Mouse (Mus musculus): ENCODE data around the gene Naaladl1.
A peak's percentile ranks its signal among the peaks of the same experiment; 100 is the strongest.
"Not testable (repeated sequence)": the region's sequence is repeated elsewhere in the genome, so short reads cannot be mapped to it uniquely, and the experiment has no call there.

Gene Naaladl1

DNA sequence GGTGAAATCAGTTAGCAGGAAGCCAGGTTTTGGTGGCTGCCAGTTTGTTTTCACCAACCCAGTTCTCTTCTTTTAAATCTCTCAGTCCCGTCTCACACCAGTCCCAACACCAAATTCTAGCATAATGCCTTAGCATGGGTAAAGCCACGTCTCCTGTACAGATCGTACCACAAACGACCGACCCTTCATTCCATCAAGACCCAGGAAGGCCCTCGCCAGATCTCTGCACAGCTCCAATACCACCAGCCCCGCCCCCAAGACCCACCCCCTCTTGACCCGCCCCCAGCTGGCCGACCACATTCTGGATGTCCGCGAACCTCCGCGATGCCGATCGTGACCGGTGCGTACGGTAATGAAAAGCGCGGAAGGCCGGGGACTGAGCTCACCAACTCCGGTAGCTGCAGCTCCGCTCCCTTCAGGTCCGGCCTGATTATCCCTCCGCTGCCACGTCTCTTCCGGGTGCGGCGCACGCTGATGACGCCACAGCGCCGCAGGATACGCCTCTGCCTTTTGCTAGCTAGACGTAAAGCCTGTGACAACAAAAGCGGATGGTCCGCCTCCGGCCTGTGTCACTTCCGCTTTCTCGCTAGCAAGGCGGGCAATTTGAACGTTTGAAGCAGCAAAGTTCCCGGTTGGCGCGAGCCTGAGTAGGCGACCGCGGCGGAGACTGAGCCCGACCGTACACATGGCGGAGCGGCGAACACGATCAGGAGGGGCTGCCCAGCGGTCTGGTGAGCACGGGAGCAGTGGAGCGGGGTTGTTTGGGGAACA lies 20.9 kb upstream of the Naaladl1 start, which contains the start of the genes Zfpl1 and Cdca5:
Zfpl1 (minus strand) TSS at position 479 of the 771 bp plus-strand sequence.
Cdca5 (plus strand) TSS at position 506 of the 771 bp plus-strand sequence.
- peak; percentile 98 for DNase-seq

DNA sequence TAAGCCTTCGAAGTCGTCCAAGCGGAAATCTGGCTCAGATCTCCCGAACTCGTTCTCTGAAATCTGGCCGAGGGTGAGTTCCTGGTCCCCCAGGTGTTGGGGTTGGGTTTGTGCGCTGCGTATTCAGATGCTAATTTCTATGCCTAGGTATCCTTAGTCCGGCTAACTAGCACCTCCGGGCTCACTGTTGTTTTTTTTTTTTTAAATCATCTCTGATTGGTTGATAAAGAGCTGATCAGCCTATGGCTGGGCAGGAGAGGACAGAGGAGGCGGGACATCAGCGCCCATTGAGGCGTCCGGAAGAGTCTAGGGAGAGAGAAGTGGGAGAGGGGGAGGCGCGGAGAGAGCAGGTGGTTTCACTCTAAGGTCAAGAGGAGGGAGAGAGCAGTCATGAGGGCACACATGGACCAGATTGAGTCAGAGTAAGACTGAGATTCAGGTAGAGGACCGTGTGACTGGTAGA lies 20.1 kb upstream of the Naaladl1 start:
- DNase-seq = peak; percentile 62

DNA sequence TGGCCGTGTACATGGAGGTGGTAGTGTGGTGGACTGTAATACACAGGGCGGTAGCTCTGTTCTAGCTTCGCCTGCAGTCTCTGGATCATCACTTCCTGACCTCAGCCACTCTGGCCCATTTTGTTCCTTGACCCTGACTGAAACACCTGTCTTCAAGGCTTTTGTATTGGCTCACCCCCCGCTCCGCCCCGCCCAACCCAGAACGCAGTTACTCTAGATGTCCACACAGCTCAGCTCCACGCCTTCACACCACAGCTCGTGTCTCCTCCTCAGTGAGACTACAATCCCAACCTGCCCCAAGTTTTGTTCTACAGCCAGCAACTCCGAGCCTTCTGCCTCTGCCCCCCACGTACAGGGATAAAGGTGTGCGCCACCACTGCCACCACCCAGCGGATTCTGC lies 16.7 kb upstream of the Naaladl1 start:
- no peak for DNase-seq

DNA sequence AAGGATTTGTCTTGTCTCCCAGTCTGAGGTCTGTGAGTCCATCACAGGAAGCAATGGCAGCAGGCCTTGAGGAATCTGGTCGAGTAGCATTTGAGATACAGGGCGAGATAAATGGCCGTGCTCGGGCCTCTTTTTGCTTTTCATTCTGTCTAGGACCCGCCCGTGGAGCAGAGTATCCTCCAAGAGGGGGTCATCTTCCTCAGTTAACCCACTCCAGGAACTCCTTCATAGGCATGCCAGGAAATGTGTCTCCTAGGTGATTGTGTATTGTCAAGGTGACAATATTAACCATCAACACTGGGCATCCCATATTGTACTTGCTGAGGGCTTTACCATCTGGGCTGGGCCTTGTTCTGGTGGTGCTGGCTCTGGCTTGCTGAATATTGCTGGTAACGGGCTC lies 11.5 kb upstream of the Naaladl1 start, which contains the start of gene AC131692.1:
AC131692.1 (plus strand) TSS at position 301 of the 400 bp plus-strand sequence.
- no peak for DNase-seq

DNA sequence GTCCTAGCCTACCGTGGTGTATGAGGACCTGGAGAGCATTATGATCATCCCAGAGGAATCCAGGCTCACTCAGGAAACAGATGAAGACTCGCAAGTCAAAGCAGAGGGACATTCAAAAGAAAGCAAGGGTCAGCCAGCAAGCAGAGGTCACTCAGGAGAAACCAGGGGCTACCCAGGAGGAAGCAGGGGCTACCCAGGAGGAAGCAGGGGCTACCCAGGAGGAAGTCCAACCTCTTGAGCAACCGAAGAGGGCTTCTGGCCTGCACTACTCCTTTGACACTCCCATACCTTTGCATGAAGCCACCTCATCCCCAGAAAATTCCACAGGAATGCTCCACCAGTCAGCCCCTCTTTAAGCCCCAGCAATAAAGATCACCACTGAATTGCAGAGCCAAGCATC lies 7.7 kb upstream of the Naaladl1 start:
- no peak for DNase-seq

DNA sequence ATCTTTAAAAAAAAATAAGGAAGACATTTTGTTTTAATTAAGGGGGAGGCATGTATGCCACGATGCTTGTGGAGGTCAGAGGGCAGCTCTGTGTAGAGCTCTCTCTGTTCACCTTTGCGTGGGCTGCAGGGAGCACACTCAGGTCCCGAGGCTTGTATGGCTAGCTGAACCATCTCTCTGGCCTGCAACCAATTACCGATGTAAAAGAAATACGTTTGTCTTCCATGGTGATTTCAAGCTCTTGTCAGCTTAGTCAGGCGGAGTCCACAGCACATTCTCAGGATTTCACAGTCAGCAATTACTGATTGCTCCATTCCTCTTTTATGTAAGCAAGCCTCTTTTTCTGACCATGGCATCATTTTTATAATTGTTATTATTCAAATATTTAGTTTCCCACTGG lies 4.4 kb upstream of the Naaladl1 start:
- no peak for DNase-seq

DNA sequence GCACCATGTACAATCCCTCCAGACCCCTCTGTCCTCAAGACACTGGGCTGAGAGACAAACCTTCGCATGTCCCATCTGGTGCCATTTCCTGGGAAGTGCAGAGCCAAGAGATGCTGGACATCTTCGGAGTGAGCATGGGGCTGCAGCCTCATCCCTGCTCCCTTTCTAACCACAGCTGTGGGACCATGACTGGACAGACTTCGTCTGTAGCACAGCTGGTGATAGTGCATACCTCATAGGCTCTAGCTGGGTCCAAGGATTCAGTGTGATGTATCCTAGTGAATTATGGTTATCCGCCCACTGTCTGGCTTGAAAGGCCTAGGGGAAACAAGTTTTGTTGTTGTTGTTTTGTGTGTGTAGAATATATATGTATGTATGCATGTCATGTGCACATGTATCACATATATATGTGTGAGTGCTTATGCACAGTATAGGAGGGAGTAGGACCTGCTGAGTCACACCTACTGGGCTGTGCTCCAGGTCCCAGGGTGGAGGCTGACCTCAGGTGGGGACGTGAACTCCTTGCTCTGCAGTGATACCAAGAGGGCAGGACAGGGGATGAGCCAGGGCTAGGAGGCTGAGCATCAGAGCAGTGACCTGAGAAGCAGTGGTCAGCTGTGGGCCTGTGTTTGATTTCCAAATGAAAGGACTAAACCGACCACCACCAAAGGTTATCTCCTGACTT lies 3.3 kb upstream of the Naaladl1 start:
- DNase-seq = no peak

DNA sequence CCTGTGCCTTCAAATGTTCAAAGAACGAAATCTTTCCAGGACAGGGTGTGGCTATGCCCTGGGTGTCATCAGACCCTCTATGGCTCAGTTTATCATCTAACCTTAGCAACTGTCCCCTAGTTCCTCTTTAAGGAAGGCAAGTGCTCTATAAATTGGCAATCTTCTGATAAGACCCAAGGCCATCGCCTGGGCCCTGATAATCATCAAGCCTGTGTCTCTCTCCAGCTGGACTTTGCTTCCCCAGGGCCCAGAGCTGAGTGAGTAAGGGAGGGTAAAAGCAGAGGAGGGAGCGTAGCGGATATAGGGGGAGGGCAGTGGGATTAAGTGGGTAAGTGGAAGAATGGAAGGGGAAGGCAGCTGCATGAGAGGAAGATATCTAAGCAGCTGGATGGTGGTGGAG lies 1.1 kb upstream of the Naaladl1 start:
- DNase-seq = no peak

DNA sequence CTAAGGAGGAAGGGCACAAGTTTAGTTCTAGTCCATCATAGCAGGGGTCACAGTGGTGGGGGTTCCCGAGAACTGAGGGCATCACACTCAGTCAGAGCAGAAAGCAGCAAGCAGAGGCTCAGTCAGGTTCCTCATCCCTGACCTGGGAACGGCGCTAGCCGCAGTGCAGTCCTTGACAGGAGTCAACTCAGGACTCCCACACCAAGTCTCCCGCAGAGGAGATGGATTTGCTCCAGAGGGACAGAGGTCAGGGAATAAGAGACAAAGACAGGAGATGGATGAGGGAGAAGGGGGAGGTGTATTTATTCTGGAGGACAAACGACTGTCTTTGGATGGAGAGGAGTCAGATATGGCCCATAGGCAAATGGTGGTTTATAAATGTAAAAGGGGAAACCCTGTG lies 7.5 kb downstream of the Naaladl1 start:
- peak; percentile 64 for DNase-seq

DNA sequence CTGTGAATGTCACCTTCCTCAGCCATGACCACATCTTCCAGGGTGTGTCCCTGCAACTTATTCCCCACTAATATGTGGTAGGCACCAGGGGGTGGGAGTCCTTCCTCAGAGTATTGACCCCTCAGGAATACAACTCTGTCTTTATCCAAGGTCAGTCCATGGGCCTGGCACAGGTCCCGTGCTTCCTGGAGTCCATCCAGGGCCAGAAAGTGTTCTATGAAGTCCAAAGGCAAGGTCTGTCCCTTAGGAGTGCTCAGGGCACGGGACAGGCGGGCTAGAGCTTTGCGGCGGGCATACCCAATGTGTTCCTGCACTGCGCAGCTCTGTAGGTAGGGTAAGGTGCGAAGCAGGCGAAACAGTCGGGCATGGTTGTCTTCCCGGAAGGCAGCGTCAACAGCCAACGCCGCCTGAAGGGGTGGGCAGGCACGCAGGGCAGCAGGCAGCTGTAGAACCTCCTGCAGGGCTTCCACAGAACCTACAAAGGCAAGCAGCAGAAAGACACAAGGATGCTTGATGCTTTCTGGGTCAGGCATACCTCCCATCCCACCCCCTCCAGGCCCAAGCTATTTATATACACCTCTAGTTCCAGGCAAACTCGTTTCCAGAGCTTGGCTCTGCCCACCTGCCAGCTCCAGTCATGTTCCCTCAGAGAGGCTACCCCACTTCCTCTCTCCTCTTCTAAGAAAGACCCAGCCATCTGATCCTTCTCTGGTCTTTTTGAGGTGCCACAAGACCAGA lies 10.7 kb downstream of the Naaladl1 start:
- DNase-seq = peak; percentile 71

DNA sequence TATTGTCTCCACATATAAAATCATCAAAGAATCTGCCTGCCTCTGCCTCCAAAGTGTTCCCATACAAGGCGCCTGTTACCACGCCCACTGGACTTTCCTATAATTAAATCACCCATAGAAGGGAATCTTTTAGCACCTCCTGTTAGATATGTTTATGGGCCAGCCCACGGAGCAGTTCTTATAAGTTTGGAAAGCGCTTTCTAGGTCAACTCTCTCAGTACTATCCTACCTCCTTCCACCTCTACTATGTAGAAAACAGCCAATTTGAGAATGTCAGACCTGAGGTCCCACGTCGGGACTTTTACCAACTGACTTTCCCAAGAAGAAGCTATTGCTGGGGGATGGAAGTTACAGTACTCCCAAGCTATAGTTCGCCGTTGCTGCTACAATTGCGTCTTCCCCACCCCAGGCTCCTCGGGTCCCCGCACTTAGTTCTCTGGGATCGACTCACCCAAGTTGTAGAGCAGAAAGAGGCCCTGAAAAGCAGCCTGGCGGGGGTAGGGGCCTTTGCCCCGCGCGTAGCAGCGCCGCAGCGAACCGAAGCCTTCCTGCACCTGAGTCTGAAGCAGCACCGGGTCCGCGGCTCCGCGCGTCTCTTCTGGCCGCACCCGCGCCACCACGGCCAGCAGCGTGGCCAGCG lies 11.9 kb downstream of the Naaladl1 start:
- peak; percentile 34 for DNase-seq

DNA sequence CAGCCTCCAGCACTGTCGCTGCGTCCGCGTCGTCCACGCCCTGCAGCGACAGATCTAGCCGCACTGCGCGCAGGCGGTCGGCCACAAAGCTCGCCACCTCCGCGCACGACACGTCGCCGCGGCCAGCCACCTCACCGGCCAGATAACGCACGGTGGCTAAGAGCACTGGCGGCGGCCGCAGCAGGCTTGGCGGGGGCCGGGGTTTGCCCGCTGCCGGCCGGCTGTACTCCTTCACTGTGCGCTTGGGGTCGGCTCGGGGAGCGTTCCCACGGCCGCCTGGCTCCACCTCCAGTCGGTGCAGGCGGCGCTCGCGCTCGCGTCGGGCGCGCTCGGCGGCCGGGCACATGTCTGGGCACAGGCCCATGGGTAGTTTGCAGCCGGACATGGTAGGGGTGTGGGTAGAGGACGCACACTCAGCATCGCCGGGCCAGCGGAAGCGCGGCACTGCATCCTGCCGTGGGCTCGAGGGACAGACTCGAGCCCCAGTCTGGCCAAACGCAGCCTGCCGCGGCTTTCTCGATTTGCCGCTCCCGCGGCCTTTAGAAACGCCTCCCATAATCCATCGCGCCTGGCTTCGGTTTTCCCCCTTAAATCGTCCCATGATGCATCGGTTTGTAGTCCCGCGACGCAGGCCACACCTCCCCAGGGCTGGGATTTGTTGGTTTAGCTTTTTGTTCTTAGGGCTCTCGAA lies 12.5 kb downstream of the Naaladl1 start, which contains the start of gene Sac3d1:
Sac3d1 (minus strand) TSS at position 665 of the 691 bp plus-strand sequence.
- peak; percentile 92 for DNase-seq

DNA sequence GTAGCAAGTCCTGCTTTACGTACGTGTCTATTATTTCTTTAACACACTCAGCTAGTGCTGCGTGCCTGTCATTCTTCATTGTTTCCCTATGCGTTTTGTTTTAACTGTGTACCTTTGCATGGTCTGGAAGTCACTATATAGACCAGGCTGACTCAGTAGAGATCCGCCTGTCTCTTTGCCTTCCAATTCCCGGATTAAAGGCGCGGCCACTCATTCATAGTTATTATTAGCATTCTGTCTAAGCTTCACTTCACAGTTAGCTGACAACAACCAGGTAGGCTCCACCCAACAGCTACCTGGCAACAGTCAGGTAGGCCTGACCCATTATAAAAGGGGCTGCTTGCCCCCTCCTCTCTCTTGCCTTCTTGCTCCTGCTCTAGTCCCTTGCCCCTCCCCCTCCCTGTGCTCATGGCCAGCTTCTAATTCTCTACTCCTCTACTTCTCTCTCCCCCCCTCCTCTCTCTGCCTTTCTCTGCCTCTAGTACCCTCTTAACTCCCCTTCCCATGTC lies 13.1 kb downstream of the Naaladl1 start:
- DNase-seq = no peak

DNA sequence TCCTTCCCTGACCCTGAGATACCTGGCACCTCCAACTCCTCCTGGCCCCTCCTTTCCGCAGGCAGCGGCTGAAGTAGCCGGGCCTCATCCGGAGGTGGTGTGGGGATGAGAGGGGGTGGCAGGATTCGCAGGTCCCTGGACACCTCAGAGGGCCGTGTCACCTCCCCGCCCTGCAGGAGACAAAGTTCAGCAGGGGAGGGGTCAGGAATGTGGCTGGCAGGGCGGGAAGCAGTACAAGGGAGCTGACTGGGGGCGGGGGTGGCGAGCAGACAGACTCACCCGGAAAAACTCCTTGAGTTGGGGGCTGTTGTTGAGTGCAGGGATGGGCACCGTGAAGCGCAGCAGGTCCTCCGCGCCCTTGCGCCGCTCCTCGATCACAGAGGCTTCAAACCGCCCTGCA lies 16.2 kb downstream of the Naaladl1 start:
- DNase-seq = no peak

DNA sequence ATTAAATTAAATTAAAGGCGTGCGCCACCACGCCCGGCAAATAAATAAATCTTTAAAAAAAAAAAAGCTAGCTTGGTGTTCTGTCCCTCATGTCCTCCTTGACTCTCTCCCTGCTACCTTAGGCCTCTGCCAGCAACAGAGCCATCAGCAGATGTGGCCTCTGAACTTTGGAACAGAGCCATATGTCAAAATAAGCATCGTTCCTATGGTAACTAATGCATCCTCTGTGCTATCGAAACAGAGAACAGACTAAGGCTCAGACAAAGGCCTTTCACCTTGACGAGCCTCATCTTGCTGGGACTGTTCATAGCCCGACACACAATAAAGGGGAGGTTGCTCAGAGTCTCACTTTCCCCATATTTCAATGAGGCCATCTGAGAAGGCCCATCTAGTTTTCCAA lies 17.7 kb downstream of the Naaladl1 start:
- no peak for DNase-seq

DNA sequence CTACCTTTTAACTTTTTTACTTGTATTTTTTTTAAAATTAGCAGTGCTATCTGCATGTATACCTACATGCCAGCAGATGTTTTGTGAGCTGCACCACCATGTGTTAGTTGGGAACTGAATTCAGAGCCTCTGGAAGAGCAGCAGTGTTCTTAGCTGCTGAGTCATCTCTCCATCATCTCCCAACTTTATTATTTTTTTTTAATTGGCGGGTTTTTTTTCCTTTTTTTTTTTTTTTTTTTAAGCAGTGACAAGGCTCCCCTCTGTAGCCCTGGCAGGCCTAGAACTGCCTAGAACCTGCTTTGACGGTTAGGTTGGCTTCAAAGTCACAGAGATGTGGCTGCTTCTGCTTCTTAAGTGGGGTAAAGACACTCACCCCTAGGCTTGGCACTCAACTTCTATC lies 19.3 kb downstream of the Naaladl1 start:
- no peak for DNase-seq

DNA sequence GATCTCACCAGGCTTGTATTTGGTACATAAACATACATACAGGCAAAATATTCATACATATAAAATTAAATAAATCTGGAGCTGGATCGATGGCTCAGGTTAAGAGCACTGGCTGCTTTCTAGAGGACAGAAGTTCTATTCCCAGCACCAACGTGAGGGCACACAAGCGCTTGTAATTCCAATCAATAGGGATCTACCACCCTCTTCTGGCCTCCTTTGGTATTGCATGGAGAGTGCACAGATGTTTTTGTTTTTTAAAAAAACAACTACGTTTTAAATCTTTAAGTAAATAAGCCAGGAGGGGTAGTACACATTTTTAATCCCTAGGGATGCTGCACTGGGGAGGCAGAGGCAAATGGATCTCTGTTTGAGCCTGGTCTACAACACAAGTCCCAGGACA lies 20.7 kb downstream of the Naaladl1 start:
- peak; percentile 78 for DNase-seq

DNA sequence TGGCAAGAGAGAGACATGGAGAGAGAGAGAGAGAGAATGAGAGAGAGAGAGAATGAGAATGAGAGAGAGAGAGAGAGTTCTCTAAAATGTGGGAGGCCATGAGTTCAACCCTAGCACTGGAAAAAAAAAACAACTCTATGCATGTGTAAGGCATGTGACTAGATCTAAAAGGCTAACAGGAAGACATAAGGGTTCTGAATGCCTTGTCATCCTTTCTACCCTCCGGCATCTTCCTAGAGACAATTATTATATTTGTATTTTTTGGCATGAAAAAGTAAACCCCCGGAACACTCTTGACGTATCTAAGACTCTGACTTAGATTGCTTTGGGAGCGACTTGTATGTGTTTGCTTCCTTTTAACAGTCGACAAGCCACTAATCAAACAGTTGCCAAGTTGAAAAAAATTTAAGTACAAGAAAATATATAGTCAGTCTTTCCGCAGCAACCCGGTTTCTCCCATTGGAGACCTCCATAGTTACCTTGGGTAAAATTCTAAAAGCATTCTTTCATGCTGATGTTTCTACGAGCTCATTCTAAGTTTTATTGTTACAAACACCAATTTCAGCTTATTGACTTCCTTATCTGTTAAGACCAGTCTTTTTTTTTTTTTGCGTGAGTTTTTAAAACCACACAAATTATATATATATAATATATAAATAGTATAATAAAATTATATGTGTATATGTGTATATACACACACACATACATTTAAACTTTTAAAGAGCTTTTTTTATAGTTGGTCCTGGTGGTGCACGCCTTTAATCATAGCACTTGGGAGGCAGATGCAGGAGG lies 21.4 kb downstream of the Naaladl1 start:
- no peak for DNase-seq

DNA sequence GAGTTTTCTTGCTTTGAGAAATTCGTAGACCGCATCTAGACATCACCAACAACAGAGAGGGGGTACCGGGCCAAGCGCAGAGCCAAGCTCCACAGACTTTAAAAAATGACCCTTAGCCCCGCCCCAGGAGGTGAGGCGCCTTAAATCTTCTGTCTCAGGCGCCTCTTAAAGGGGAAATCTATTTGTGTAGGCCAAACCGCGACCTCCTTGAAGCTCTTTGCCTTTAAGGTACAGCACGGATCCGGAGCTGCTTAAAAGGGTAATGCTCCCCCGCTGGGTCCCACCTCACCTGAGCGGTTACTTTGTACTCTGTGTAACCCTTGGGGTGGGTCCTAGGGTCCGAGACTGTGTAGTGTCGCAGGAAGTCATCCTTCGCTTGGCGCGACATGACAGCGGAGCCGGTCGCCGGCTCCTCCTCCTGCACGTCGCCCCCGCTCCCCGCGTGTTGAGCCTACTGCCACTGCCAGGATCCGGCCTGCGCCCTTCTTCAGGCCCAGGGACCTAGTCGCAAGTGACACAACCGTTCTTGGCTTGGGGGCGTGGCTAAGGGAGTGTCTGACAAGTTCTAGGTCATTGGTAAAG lies 22.3 kb downstream of the Naaladl1 start, which contains the start of gene Snx15:
Snx15 (minus strand) TSS at position 545 of the 582 bp plus-strand sequence.
- peak; percentile 98 for DNase-seq

DNA sequence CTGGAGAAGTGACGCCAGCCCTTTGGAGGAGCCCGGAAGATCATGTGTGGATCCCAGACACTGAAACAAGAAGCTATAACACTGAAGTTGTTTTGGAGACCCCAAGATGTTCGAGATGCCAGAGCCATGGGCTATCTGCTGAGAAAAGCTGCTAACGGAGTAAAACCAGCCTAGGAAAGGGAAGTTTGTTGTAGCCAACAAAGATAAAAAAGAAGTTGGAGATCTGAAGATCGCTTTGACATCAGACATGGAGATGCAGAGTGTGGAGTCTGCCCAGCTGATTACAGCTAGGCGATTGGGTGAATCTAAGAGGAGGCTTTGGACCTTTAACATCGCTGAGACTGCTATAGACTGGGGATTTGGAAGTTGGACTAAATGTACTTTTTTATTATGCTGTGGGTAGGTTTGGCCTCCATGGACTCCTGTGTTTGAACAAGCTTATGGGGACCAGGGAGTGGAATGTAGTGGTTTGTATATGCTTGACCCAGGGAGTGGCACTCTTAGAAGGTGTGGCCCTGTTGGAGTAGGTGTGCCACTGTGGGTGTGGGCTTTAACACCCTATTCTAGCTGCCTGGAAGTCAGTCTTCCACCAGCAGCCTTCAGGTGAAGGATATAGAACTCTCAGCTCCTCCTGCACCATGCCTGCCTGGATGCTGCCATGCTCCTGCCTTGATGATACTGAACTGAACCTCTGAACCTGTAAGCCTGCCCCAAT lies 25.0 kb downstream of the Naaladl1 start:
- not testable (repeated sequence) for DNase-seq
